Mouse (Mus musculus) cerebellum, adult 2 months (tissue): ENCODE measurements around the gene Gm4201.
"Not testable (repeated sequence)": the region's sequence is repeated elsewhere in the genome, so short reads cannot be mapped to it uniquely, and the experiment has no call there.

Source experiments
- CTCF ChIP-seq: fragments of 200-500 bp; IDR thresholded peaks from 2 replicates; pipeline ENCODE4 v1.5.1; 2011; ENCODE audit warnings: low read depth, mild to moderate bottlenecking, control low read depth, low read length, moderate library complexity, borderline replicate concordance; ENCODE audit not compliant: insufficient read depth
- POLR2A ChIP-seq: fragments of 200-500 bp; IDR thresholded peaks from 2 replicates; pipeline ENCODE4 v1.6.1; 2011; ENCODE audit warnings: low read length, control low read depth, borderline replicate concordance; ENCODE audit not compliant: insufficient read depth

DNA sequence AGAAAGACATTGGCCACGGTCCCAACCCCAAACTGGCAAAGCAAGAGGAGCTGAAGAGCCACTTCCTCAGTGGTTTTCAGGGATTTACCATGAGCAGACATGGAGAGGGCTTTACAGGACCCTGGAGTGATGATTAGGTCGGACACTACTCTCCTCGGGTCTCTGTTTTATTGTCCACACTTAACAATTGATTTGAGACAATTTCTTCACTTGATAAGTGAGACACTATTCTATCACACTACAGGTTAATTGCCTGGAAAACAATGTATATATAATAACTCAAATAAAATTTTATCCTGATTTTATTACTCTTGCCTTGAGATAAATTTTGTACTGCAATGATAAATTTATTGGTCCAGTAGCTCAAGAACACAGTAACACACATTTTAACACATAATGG, at the start of gene Gm4201:
- not testable (repeated sequence) for TF ChIP-seq POLR2A, CTCF
